Mouse (Mus musculus): Measurements from ENCODE around the gene 2510039O18Rik.

2510039O18Rik gene

DNA sequence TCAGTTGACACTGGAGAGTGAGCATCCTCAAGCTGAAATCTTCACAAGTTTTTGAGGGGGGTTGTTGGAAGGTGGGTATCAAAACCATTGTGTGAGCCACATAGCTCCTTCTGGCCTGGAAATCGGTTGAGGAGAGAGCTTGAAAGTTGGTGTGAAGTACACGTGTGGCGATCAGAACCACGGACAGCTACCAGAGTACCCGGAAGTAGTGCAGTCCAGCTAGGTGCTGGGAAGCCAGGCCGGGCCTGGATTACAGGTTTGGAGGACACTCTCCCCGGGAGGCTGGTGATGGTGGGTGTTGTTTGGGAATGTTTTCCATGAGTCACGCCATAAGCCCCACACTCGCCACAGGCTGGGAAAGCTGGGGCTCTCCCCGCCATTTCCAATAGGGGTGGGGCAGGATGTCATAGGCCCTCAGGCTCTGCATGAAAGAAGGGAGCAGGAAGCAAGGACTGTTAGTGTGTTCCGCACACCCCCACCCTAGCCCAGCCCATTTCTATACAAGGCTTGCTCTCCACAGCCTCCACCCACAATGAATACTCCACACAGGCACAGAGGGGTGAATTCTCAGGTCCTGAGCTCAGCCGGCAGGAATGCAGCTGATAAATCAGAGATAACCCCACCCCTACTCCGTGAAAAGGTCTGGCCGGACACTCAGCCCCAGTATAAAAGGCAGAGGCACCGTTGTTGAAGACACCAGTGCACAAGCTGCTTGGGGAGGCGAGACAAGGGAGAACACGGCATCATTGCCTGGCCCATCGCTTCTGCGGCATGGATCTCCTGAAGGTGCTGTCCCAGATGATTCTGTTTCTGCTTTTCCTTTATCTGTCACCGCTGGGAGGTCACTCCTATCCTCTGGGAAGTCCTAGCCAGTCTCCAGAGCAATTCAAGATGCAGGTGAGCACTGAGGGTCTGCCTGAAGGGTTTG is 44.8 kb downstream of the 2510039O18Rik start, which contains the start of gene Nppb:
TSS of gene Nppb (plus strand) at position 584 of the 928 bp plus-strand sequence.
- no peak for DNase-seq (ENCODE audit: low read depth, low spot score)

DNA sequence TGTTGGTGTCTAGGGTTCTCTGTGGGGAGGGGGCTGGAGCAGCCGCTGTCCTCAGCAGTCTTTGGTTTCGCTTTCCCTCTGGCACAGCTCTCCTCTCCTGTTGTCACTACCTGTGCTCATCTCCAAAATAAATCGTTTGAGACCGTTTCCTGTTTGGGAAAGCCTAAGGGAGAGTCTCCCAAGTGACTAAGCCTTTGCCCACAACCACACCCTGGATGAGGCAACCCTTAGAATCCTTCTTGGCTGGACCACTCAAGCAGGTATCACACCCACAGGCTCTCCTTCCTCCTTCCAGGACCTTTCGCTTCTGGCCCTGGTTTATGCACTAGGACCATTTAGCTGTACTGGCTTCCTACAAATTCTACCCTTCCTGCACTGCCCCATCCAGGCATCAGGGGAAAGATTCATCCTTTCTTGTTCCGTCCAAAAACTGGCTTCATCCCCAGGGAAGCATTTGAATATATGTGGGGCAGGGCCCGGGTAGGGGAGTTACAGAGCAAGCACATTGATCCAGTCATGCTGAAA is 52.9 kb downstream of the 2510039O18Rik start:
- no peak for DNase-seq (ENCODE audit: low read depth, low spot score)

DNA sequence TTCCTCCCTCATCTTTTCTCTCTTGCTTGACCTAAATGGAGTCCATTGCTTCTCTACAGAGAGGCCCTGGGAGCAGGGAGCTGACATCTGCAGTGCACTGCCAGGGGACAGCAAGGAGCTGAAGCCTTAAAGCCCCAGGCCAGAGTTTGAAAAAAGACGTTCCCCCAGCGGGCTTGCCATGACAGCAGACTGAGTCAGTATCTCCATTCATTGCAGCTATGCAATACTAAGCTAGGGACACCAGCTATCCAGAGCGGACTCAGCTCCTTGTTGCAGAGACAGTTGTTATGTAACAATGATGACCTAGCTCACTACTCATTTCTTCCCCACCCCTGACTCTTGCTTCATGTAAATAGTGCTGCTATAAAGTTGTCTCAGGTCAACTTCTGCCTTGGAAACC is 54.6 kb downstream of the 2510039O18Rik start:
- DNase-seq (ENCODE audit: low read depth, low spot score), result no peak

Data from skeletal muscle tissue, adult 2 months (tissue).